Mouse (Mus musculus) CH12.LX (cell line): ENCODE measurements around the gene Aurkb.

Experiments
- CTCF ChIP-seq, 2 experiments: IDR thresholded peaks in 1 of 2; conservative IDR thresholded peaks in 1 of 2; 2 replicates each; pipeline ENCODE4 v1.5.1; 2011 to 2012; ENCODE audit warnings: low read depth in 2 of 2, low read length in 2 of 2, improper control_type of control experiment in 1 of 2, inconsistent platforms in 1 of 2, mild to moderate bottlenecking in 1 of 2, moderate library complexity in 1 of 2
- ETS1 ChIP-seq: conservative IDR thresholded peaks from 2 replicates; pipeline ENCODE4 v1.6.1; 2012; ENCODE audit warnings: low read depth, mild to moderate bottlenecking, inconsistent platforms, low read length, improper control_type of control experiment, moderate library complexity
- POLR2A ChIP-seq: IDR thresholded peaks from 2 replicates; pipeline ENCODE4 v1.6.1; 2011; ENCODE audit warnings: low read depth, mild to moderate bottlenecking, improper control_type of control experiment, low read length
- RAD21 ChIP-seq: IDR thresholded peaks from 2 replicates; pipeline ENCODE4 v1.6.1; 2011; ENCODE audit warnings: low read depth, mild to moderate bottlenecking, low read length, improper control_type of control experiment, moderate library complexity
- TBP ChIP-seq: conservative IDR thresholded peaks from 2 replicates; pipeline ENCODE4 v1.6.1; 2011; ENCODE audit warnings: low read depth, low read length, improper control_type of control experiment
- TCF12 ChIP-seq: IDR thresholded peaks from 2 replicates; pipeline ENCODE4 v1.6.1; 2014; ENCODE audit warnings: low read depth, mild to moderate bottlenecking, inconsistent platforms, low read length, improper control_type of control experiment

DNA sequence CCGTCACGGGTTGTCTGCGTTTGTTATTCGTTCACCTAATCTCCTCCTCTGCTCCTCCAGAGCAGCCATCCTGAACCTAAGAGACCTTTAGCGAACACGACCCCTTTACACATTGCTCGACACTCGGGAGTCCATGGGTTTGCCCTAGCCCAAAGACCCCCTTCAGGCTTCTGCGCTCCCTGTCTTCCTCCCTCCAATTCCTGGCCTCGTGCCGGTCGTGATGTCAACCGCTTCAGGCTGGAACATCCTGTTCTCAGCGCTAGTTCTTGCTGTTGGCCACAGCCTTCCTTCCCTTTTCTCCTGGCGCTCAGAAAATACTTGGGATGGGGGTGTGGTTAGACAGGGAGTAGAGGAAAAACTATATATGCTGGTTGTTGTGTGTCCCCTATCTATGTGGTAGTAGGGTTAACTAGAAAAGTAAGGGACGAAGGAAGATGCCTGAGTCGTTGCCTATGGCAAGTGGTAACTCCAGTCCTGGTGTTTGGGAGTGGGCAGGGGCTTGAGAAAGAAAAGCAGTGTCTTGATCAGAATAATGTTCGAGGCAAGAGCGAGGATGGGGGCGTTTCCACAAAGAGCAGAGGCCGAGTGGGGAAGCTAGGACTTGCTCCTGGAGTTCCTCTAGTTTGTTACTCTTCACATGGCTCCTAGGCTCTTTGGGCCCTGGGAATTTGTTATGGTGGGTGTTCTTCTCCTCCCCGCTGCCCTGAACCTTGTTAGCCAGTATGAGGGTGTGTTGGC, 53.9 kb downstream of the Aurkb start:
- no peak for TF ChIP-seq ETS1
- no peak for TF ChIP-seq RAD21
- TF ChIP-seq POLR2A, result no peak
- no peak for TF ChIP-seq TBP
- TF ChIP-seq CTCF (conservative IDR thresholded peaks at IDR 0.05 in 1 of 2, IDR thresholded peaks at IDR 0.05 in 1 of 2; ENCODE audit: low read depth in 2 of 2, low read length in 2 of 2), result no peak
- no peak for TF ChIP-seq TCF12
